Mouse (Mus musculus) lung, adult 10 weeks (tissue): ENCODE results near the gene Meox2. TPM values are rescaled to one million over a fixed set of nuclear protein-coding genes. Genes with fewer than 3 reads are reported as not detected.

Source experiments
- polyA plus RNA-seq: library from polyadenylated mRNA; stranded (reverse); fragments of 350-450 nt; fragmentation: Illumina TruSeq; extraction: RNeasy Lipid Tissue Mini Kit (QIAGEN cat#74804); gene quantifications from one replicate; pipeline ENCODE4 v1.2.3, GENCODE M21; 2014; ENCODE audit warnings: low read depth, low replicate concordance; ENCODE audit not compliant: insufficient read depth

Gene Meox2
- polyA plus RNA-seq, result 13.2 TPM

DNA sequence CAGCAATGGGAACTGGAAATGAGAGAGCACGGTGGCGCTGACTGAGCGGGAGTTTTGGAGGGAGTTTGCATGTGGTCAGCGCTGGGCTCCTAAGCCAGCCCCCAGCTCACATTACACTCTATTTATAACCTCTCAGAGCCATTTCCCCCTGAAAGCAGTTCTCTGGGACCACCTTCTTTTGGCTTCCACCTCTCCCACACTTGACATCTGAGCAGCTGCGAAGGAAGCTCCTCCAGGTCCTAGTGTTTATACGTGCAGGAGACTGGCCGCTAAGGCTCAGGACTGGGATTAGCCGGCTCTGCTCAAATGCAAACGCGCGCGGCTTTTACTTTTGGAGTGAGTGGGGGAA is at the start of gene Meox2:
Meox2 (plus strand) TSS at position 151 of the 349 bp plus-strand sequence.

Other genes with a start within 250 kb of the Meox2 start
- gene Agmo, start 133.1 kb downstream of the Meox2 start, polyA plus RNA-seq, result 9.8 TPM